Mouse (Mus musculus) olfactory bulb, adult 2 months (tissue): ENCODE results near the gene Sec24b.

Experiments
- CTCF ChIP-seq: fragments of 200-500 bp; IDR thresholded peaks from 2 replicates; pipeline ENCODE4 v1.5.1; 2012; ENCODE audit warnings: low read depth, mild to moderate bottlenecking, low read length, moderate library complexity; ENCODE audit not compliant: insufficient read depth
- POLR2A ChIP-seq: fragments of 200-500 bp; IDR thresholded peaks from 2 replicates; pipeline ENCODE4 v1.6.1; 2012; ENCODE audit warnings: mild to moderate bottlenecking, low read depth, low read length, moderate library complexity; ENCODE audit not compliant: insufficient read depth

DNA sequence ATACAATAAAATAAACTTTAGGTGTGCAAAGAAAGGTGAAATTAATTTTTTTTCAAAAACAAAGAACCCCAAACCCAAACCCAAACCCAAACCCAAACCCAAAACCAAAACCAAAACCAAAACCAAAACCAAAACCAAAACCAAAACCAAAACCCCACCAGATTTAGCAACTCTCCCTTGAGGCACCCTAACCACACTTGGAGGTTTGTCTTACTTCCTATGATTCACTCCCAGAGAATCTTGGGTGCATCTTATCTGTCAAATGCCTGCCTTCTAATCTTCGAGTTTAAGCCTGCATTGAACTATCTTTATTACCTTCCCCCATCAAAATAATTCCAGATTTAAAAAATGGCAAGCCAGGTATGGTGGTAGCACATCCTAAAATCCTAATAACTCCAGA lies 14.4 kb upstream of the Sec24b start:
- TF ChIP-seq CTCF (no peak), POLR2A (no peak)
